Mouse (Mus musculus): ENCODE measurements around the gene Hivep3. TPM values are rescaled to one million over a fixed set of nuclear protein-coding genes. Genes with fewer than 3 reads are reported as not detected.

The Hivep3 gene
- polyA plus RNA-seq, 1 experiment from 2014 or later = 0.84 TPM

GRCm38 (mm10) chr4:119845596-119846161, 112.1 kb downstream of the Hivep3 start:
- Histone ChIP-seq H3K9ac (replicated peaks) (no peak overlapping the region), H3K4me3 (replicated peaks) (no peak overlapping the region), H3K27me3 (no peaks in the 10 kb centered on the region; the same call in 1 of the 2 replicates), H3K4me1 (replicated peaks) (no peaks in the 10 kb centered on the region), H3K9me3 (no peaks in the 10 kb centered on the region), H3K4me2 (no peak overlapping the region), H3K27ac (no peak overlapping the region), H3K36me3 (no peaks in the 10 kb centered on the region)
- 67% methylated on average over 3 of the region's 3 CpGs for WGBS
- ATAC-seq (ENCODE audit: insufficient number of reproducible peaks, insufficient read depth, low FRiP score, low TSS enrichment, low read depth) = no peak

GRCm38 (mm10) chr4:119852483-119852882, 118.9 kb downstream of the Hivep3 start:
- WGBS = 53% methylated on average over 8 of the region's 8 CpGs
- H3K4me2 ChIP-seq = no peak overlapping the region
- H3K4me3 ChIP-seq (replicated peaks) = no peak overlapping the region
- no peaks in the 10 kb centered on the region for H3K36me3 ChIP-seq
- H3K27me3 ChIP-seq = no peaks in the 10 kb centered on the region
- H3K4me1 ChIP-seq (replicated peaks) = 0 out of 2 replicates have a peak, but pooled peaks cover 7% of the 10 kb centered on the region
- no peak overlapping the region for H3K27ac ChIP-seq
- H3K9ac ChIP-seq (replicated peaks) = no peak overlapping the region
- H3K9me3 ChIP-seq = no peaks in the 10 kb centered on the region
- ATAC-seq (ENCODE audit: insufficient number of reproducible peaks, insufficient read depth, low FRiP score, low TSS enrichment, low read depth) = no peak

- Histone ChIP-seq H3K4me2 (no peak overlapping the region), H3K9ac (replicated peaks) (no peak overlapping the region), H3K36me3 (no peaks in the 10 kb centered on the region), H3K4me3 (replicated peaks) (no peak overlapping the region), H3K4me1 (replicated peaks) (0 out of 2 replicates have a peak, but pooled peaks cover 7% of the 10 kb centered on the region), H3K27me3 (no peaks in the 10 kb centered on the region), H3K27ac (peak overlapping the region; percentile 41; the same call in 1 of the 2 replicates), H3K9me3 (no peaks in the 10 kb centered on the region)
- ATAC-seq (ENCODE audit: insufficient number of reproducible peaks, insufficient read depth, low FRiP score, low TSS enrichment, low read depth) = no peak
- 70% methylated on average over 9 of the region's 9 CpGs for WGBS
These were observed 120.9 kb downstream of the Hivep3 start for GRCm38 (mm10) chr4:119854307-119855144.

- WGBS = 71% methylated on average over 4 of the region's 4 CpGs
- no peak for ATAC-seq (ENCODE audit: insufficient number of reproducible peaks, insufficient read depth, low FRiP score, low TSS enrichment, low read depth)
- H3K9ac ChIP-seq (replicated peaks) = no peak overlapping the region
- H3K27me3 ChIP-seq = 0 out of 2 replicates have a peak, but pooled peaks cover 4% of the 10 kb centered on the region
- H3K27ac ChIP-seq = no peak overlapping the region
- no peaks in the 10 kb centered on the region for H3K9me3 ChIP-seq
- H3K36me3 ChIP-seq = no peaks in the 10 kb centered on the region
- H3K4me3 ChIP-seq (replicated peaks) = no peak overlapping the region
- H3K4me1 ChIP-seq (replicated peaks) = 0 out of 2 replicates have a peak, but pooled peaks cover 4% of the 10 kb centered on the region
- no peak overlapping the region for H3K4me2 ChIP-seq
These were observed 125.9 kb downstream of the Hivep3 start for GRCm38 (mm10) chr4:119859454-119859853.

- H3K4me3 ChIP-seq (replicated peaks) = no peak overlapping the region
- WGBS = 70% methylated on average over 4 of the region's 4 CpGs
- no peak overlapping the region for H3K27ac ChIP-seq
- no peak overlapping the region for H3K9ac ChIP-seq (replicated peaks)
- no peak overlapping the region for H3K4me2 ChIP-seq
- H3K27me3 ChIP-seq = 0 out of 2 replicates have a peak, but pooled peaks cover 4% of the 10 kb centered on the region
- no peaks in the 10 kb centered on the region for H3K4me1 ChIP-seq (replicated peaks)
- no peak for ATAC-seq (ENCODE audit: insufficient number of reproducible peaks, insufficient read depth, low FRiP score, low TSS enrichment, low read depth)
- no peaks in the 10 kb centered on the region for H3K9me3 ChIP-seq
- H3K36me3 ChIP-seq = no peaks in the 10 kb centered on the region
These were observed 127.4 kb downstream of the Hivep3 start for GRCm38 (mm10) chr4:119861001-119861400.

GRCm38 (mm10) chr4:119865827-119866455, 132.4 kb downstream of the Hivep3 start:
- no peak overlapping the region for H3K4me3 ChIP-seq (replicated peaks)
- WGBS = 68% methylated on average over 3 of the region's 3 CpGs
- H3K27me3 ChIP-seq = 0 out of 2 replicates have a peak, but pooled peaks cover 4% of the 10 kb centered on the region
- ATAC-seq (ENCODE audit: insufficient number of reproducible peaks, insufficient read depth, low FRiP score, low TSS enrichment, low read depth) = no peak
- no peak overlapping the region for H3K9ac ChIP-seq (replicated peaks)
- H3K36me3 ChIP-seq = no peaks in the 10 kb centered on the region
- H3K4me1 ChIP-seq (replicated peaks) = no peaks in the 10 kb centered on the region
- no peak overlapping the region for H3K4me2 ChIP-seq
- no peaks in the 10 kb centered on the region for H3K9me3 ChIP-seq
- H3K27ac ChIP-seq = no peak overlapping the region

- WGBS = 95% methylated on average over 3 of the region's 3 CpGs
These were observed 133.5 kb downstream of the Hivep3 start for GRCm38 (mm10) chr4:119867132-119867531.

GRCm38 (mm10) chr4:119870411-119870810, 136.8 kb downstream of the Hivep3 start:
- ATAC-seq (ENCODE audit: insufficient number of reproducible peaks, insufficient read depth, low FRiP score, low TSS enrichment, low read depth) = no peak
- no peak overlapping the region for H3K9ac ChIP-seq (replicated peaks)
- H3K4me1 ChIP-seq (replicated peaks) = no peaks in the 10 kb centered on the region
- H3K27ac ChIP-seq = no peak overlapping the region
- no peak overlapping the region for H3K4me2 ChIP-seq
- no peaks in the 10 kb centered on the region for H3K36me3 ChIP-seq
- no peak overlapping the region for H3K4me3 ChIP-seq (replicated peaks)
- H3K9me3 ChIP-seq = no peaks in the 10 kb centered on the region
- WGBS = 85% methylated on average over 6 of the region's 6 CpGs
- no peaks in the 10 kb centered on the region for H3K27me3 ChIP-seq

More at GRCm38 (mm10) chr4:119867132-119867531, 133.5 kb downstream of the Hivep3 start:
- Histone ChIP-seq H3K9me3 (no peaks in the 10 kb centered on the region), H3K4me2 (no peak overlapping the region), H3K36me3 (no peaks in the 10 kb centered on the region), H3K27ac (no peak overlapping the region), H3K4me1 (replicated peaks) (no peaks in the 10 kb centered on the region), H3K9ac (replicated peaks) (no peak overlapping the region), H3K27me3 (0 out of 2 replicates have a peak, but pooled peaks cover 2% of the 10 kb centered on the region), H3K4me3 (replicated peaks) (no peak overlapping the region)
- no peak for ATAC-seq (ENCODE audit: insufficient number of reproducible peaks, insufficient read depth, low FRiP score, low TSS enrichment, low read depth)

- Histone ChIP-seq H3K27ac (no peak overlapping the region), H3K9me3 (no peaks in the 10 kb centered on the region), H3K36me3 (no peaks in the 10 kb centered on the region), H3K4me1 (replicated peaks) (no peaks in the 10 kb centered on the region), H3K27me3 (no peaks in the 10 kb centered on the region), H3K4me3 (replicated peaks) (no peak overlapping the region), H3K9ac (replicated peaks) (no peak overlapping the region), H3K4me2 (no peak overlapping the region)
- ATAC-seq (ENCODE audit: insufficient number of reproducible peaks, insufficient read depth, low FRiP score, low TSS enrichment, low read depth) = no peak
- 90% methylated on average over 2 of the region's 2 CpGs for WGBS
These were observed 137.9 kb downstream of the Hivep3 start for GRCm38 (mm10) chr4:119871441-119871840.

- WGBS = 92% methylated on average over 10 of the region's 10 CpGs
- ATAC-seq (ENCODE audit: insufficient number of reproducible peaks, insufficient read depth, low FRiP score, low TSS enrichment, low read depth) = no peak
- H3K9ac ChIP-seq (replicated peaks) = no peak overlapping the region
These were observed 138.4 kb downstream of the Hivep3 start for GRCm38 (mm10) chr4:119871861-119872582.

GRCm38 (mm10) chr4:119873935-119874334, 140.4 kb downstream of the Hivep3 start:
- no peak overlapping the region for H3K27ac ChIP-seq
- 77% methylated on average over 6 of the region's 6 CpGs for WGBS
- H3K9me3 ChIP-seq = no peaks in the 10 kb centered on the region
- H3K9ac ChIP-seq (replicated peaks) = no peak overlapping the region
- H3K27me3 ChIP-seq = no peaks in the 10 kb centered on the region
- no peak overlapping the region for H3K4me2 ChIP-seq
- ATAC-seq (ENCODE audit: insufficient number of reproducible peaks, insufficient read depth, low FRiP score, low TSS enrichment, low read depth) = no peak
- no peaks in the 10 kb centered on the region for H3K4me1 ChIP-seq (replicated peaks)
- no peaks in the 10 kb centered on the region for H3K36me3 ChIP-seq
- H3K4me3 ChIP-seq (replicated peaks) = no peak overlapping the region

More at GRCm38 (mm10) chr4:119871861-119872582, 138.4 kb downstream of the Hivep3 start:
- Histone ChIP-seq H3K4me2 (no peak overlapping the region), H3K9me3 (no peaks in the 10 kb centered on the region), H3K36me3 (no peaks in the 10 kb centered on the region), H3K27ac (no peak overlapping the region), H3K4me1 (replicated peaks) (no peaks in the 10 kb centered on the region), H3K4me3 (replicated peaks) (no peak overlapping the region), H3K27me3 (no peaks in the 10 kb centered on the region)

Measured in limb, embryonic 12.5 days (tissue).